Mouse (Mus musculus) embryonic fibroblast, embryonic 13.5 days (primary cell): ENCODE results near the gene Zic5.

Source experiments
- CTCF ChIP-seq: IDR thresholded peaks from 2 replicates; pipeline ENCODE4 v1.5.1; 2011; ENCODE audit warnings: mild to moderate bottlenecking, control low read depth, low read length, moderate library complexity, borderline replicate concordance; ENCODE audit not compliant: insufficient read depth
- POLR2A ChIP-seq: IDR thresholded peaks from 2 replicates; pipeline ENCODE4 v1.6.1; 2011; ENCODE audit warnings: low read depth, mild to moderate bottlenecking, control low read depth, low read length, moderate library complexity

- no peak for TF ChIP-seq POLR2A
- no peak for TF ChIP-seq CTCF
Observed at GRCm38 (mm10) chr14:122412841-122413541, 52.5 kb downstream of the Zic5 start.
